Mouse (Mus musculus): ENCODE measurements around the gene Gm21060. TPM values are rescaled to one million over a fixed set of nuclear protein-coding genes. Genes with fewer than 3 reads are reported as not detected.
"Not testable (repeated sequence)": the region's sequence is repeated elsewhere in the genome, so short reads cannot be mapped to it uniquely, and the experiment has no call there.

The Gm21060 gene
- not detected in 2 replicates for polyA plus RNA-seq (2015; fragmentation: Nextera tagmentation; extraction: Ambion mirVana)

DNA sequence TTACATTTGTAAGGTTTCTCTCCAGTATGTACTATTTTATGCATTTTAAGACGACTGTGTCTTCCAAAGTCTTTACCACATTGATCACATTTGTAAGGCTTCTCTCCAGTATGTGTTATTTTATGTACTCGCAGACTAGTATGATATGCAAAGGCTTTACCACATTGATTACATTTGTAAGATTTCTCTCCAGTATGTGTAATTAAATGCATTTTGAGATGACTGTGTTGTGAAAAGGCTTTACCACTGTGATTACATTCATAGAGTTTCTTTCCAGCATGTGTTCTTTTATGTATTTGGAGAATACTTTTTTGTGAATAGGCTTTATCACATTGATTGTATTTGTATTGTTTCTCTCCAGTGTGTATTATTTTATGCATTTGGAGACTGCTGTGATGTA is at the start of gene Gm21060:
Gene Gm21060 (minus strand): TSS at position 101 of the 400 bp plus-strand sequence.
- Histone ChIP-seq H3K9ac (no peak within 1 kb of the TSS), H3K27me3 (no peaks in the 10 kb centered on the region), H3K4me3 (no peak within 1 kb of the TSS), H3K36me3 (no peaks in the 10 kb centered on the region), H3K9me3 (0 out of 2 replicates have a peak, but pooled peaks cover 8% of the 10 kb centered on the region), H3K4me1 (replicated peaks) (no peaks in the 10 kb centered on the region), H3K4me2 (no peak within 1 kb of the TSS), H3K27ac (replicated peaks) (no peak within 1 kb of the TSS)
- 90% methylated on average over 2 of the region's 2 CpGs for WGBS
- ATAC-seq (ENCODE audit: low read depth), result no peak

DNA sequence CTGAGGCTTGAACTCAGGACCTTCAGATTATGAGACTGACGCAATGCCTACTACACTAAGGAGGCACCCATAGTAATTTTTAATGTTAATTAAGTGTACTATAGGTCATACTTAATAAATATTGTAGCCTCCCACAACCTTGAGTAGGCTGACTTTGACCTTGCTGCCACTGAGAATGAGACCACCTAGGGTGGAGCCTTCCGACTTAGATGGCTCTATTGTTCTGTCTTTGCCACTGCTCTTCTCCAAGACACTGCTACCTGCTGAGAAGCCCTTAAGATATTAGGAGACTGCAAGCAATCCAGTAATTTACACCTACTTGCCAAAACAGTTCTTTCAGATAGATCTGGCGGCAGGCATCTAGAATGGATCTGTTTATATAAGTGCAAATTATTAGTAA is 24.0 kb upstream of the Gm21060 start:
- not testable (repeated sequence) for H3K27me3 ChIP-seq; H3K4me3 ChIP-seq; H3K9me3 ChIP-seq; H3K9ac ChIP-seq; H3K27ac ChIP-seq (replicated peaks); ATAC-seq (ENCODE audit: low read depth); H3K36me3 ChIP-seq; H3K4me1 ChIP-seq (replicated peaks); H3K4me2 ChIP-seq
- 61% methylated on average over 3 of the region's 3 CpGs for WGBS

GRCm38 (mm10) chr19:61313185-61313584 is 16.3 kb upstream of the Gm21060 start:
- not testable (repeated sequence) for H3K9ac ChIP-seq; H3K27ac ChIP-seq (replicated peaks); H3K36me3 ChIP-seq; H3K4me2 ChIP-seq; H3K4me1 ChIP-seq (replicated peaks); H3K27me3 ChIP-seq; H3K4me3 ChIP-seq; ATAC-seq (ENCODE audit: low read depth); H3K9me3 ChIP-seq
- 28% methylated on average over 11 of the region's 11 CpGs for WGBS

GRCm38 (mm10) chr19:61312400-61312799 is 15.5 kb upstream of the Gm21060 start:
- H3K4me2 ChIP-seq; H3K4me3 ChIP-seq; H3K9ac ChIP-seq; H3K27me3 ChIP-seq; ATAC-seq (ENCODE audit: low read depth); H3K36me3 ChIP-seq; H3K9me3 ChIP-seq; H3K27ac ChIP-seq (replicated peaks); H3K4me1 ChIP-seq (replicated peaks): not testable (repeated sequence)
- 88% methylated on average over 10 of the region's 10 CpGs for WGBS

GRCm38 (mm10) chr19:61308083-61308482 is 11.2 kb upstream of the Gm21060 start:
- H3K27me3 ChIP-seq; H3K36me3 ChIP-seq; H3K9me3 ChIP-seq; H3K27ac ChIP-seq (replicated peaks); ATAC-seq (ENCODE audit: low read depth); H3K4me1 ChIP-seq (replicated peaks); H3K4me3 ChIP-seq; H3K4me2 ChIP-seq; H3K9ac ChIP-seq: not testable (repeated sequence)
- WGBS, result 80% methylated on average over 1 of the region's 1 CpGs

- not testable (repeated sequence) for H3K4me1 ChIP-seq (replicated peaks); H3K9me3 ChIP-seq; H3K9ac ChIP-seq; H3K4me2 ChIP-seq; H3K27me3 ChIP-seq; ATAC-seq (ENCODE audit: low read depth); H3K4me3 ChIP-seq; H3K36me3 ChIP-seq; H3K27ac ChIP-seq (replicated peaks)
- WGBS, result 75% methylated on average over 4 of the region's 4 CpGs
Measured at GRCm38 (mm10) chr19:61285033-61285432, 11.8 kb downstream of the Gm21060 start.

GRCm38 (mm10) chr19:61283581-61283980 is 13.3 kb downstream of the Gm21060 start:
- ATAC-seq (ENCODE audit: low read depth), result no peak
- Histone ChIP-seq H3K4me1 (replicated peaks) (no peaks in the 10 kb centered on the region), H3K9ac (no peak overlapping the region), H3K36me3 (no peaks in the 10 kb centered on the region), H3K9me3 (no peaks in the 10 kb centered on the region), H3K4me3 (no peak overlapping the region), H3K27me3 (no peaks in the 10 kb centered on the region), H3K4me2 (no peak overlapping the region), H3K27ac (replicated peaks) (no peak overlapping the region)
- 44% methylated on average over 1 of the region's 1 CpGs for WGBS

GRCm38 (mm10) chr19:61275446-61275845 is 21.4 kb downstream of the Gm21060 start:
- 93% methylated on average over 1 of the region's 1 CpGs for WGBS
- Histone ChIP-seq H3K36me3 (no peaks in the 10 kb centered on the region), H3K4me2 (no peak overlapping the region), H3K4me3 (no peak overlapping the region), H3K9me3 (no peaks in the 10 kb centered on the region), H3K9ac (no peak overlapping the region), H3K27me3 (no peaks in the 10 kb centered on the region), H3K27ac (replicated peaks) (no peak overlapping the region), H3K4me1 (replicated peaks) (no peaks in the 10 kb centered on the region)
- ATAC-seq (ENCODE audit: low read depth), result no peak

DNA sequence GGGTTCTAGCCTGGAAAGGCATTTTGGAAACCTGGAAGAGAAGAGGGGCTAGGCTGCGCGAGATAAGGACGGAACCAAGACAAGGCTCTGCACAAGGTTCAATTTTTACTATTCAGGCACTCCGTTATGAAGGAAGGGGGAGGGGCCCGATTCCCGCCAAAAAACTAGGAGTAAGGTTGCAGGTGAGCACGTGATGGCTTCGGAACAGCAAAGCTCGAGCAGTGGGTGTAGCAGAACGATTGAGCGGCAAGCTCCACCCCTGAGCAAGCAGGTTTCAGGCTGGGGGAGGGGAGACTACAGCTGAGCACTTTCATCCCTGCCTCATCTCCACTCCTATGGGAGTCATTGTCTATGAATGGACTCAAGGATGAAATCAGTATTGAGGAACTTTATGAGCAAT is 27.7 kb downstream of the Gm21060 start:
- not testable (repeated sequence) for H3K4me3 ChIP-seq; H3K27me3 ChIP-seq; H3K4me1 ChIP-seq (replicated peaks); H3K4me2 ChIP-seq; H3K9me3 ChIP-seq; H3K36me3 ChIP-seq; H3K27ac ChIP-seq (replicated peaks); ATAC-seq (ENCODE audit: low read depth); H3K9ac ChIP-seq
- 38% methylated on average over 11 of the region's 11 CpGs for WGBS

DNA sequence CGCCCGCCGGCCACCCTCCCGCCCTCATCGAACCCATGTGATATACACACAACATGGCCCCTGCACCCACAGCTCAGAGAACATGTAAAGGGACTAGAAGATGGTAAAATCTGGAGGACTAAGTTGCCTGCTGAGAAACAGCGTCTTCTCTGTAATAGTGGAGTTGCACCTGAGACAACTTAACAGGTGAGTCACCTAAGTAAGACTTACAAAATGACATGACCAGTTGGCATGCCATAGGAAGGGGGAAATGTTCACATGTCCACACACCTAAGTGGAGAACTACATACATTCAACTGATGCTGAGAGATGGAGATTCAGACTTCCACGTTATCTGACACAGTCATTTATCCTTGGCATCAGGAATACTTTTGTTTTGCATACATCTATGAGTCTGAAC is 29.7 kb downstream of the Gm21060 start:
- no peaks in the 10 kb centered on the region; the same call in 1 of the 2 replicates for H3K4me1 ChIP-seq (replicated peaks)
- WGBS, result 18% methylated on average over 7 of the region's 7 CpGs
- ATAC-seq (ENCODE audit: low read depth), result no peak
- H3K27me3 ChIP-seq, result no peaks in the 10 kb centered on the region
- H3K27ac ChIP-seq (replicated peaks), result no peak overlapping the region
- no peaks in the 10 kb centered on the region for H3K36me3 ChIP-seq
- no peaks in the 10 kb centered on the region for H3K9me3 ChIP-seq
- H3K4me3 ChIP-seq, result no peak overlapping the region
- no peak overlapping the region for H3K4me2 ChIP-seq
- no peak overlapping the region for H3K9ac ChIP-seq

- no peak overlapping the region for H3K4me2 ChIP-seq
- H3K36me3 ChIP-seq, result no peaks in the 10 kb centered on the region
- no peaks in the 10 kb centered on the region for H3K9me3 ChIP-seq
- no peaks in the 10 kb centered on the region; the same call in 1 of the 2 replicates for H3K4me1 ChIP-seq (replicated peaks)
- no peak overlapping the region for H3K9ac ChIP-seq
- H3K27ac ChIP-seq (replicated peaks), result no peak overlapping the region
- no peak overlapping the region for H3K4me3 ChIP-seq
- WGBS, result 4% methylated on average over 26 of the region's 26 CpGs
- no peak for ATAC-seq (ENCODE audit: low read depth)
- H3K27me3 ChIP-seq, result no peaks in the 10 kb centered on the region
Measured at GRCm38 (mm10) chr19:61266651-61267050, 30.2 kb downstream of the Gm21060 start.

- H3K4me1 ChIP-seq (replicated peaks), result no peaks in the 10 kb centered on the region; the same call in 1 of the 2 replicates
- WGBS, result 5% methylated on average over 12 of the region's 12 CpGs
- H3K27me3 ChIP-seq, result no peaks in the 10 kb centered on the region
- H3K9me3 ChIP-seq, result no peaks in the 10 kb centered on the region
- no peak overlapping the region for H3K4me2 ChIP-seq
- no peak overlapping the region for H3K27ac ChIP-seq (replicated peaks)
- ATAC-seq (ENCODE audit: low read depth), result no peak
- H3K36me3 ChIP-seq, result no peaks in the 10 kb centered on the region
- no peak overlapping the region for H3K9ac ChIP-seq
- no peak overlapping the region for H3K4me3 ChIP-seq
Measured at GRCm38 (mm10) chr19:61266246-61266615, 30.6 kb downstream of the Gm21060 start.

GRCm38 (mm10) chr19:61265349-61266245 is 31.3 kb downstream of the Gm21060 start:
- Histone ChIP-seq H3K27ac (replicated peaks) (no peak overlapping the region), H3K9ac (no peak overlapping the region), H3K27me3 (no peaks in the 10 kb centered on the region), H3K4me3 (no peak overlapping the region), H3K4me2 (no peak overlapping the region), H3K9me3 (no peaks in the 10 kb centered on the region), H3K36me3 (no peaks in the 10 kb centered on the region), H3K4me1 (replicated peaks) (no peaks in the 10 kb centered on the region; the same call in 1 of the 2 replicates)
- ATAC-seq (ENCODE audit: low read depth), result peak; percentile 47
- WGBS, result 30% methylated on average over 3 of the region's 3 CpGs

Data from neural tube, embryonic 13.5 days (tissue).